Mouse (Mus musculus) spleen, adult 2 months (tissue): ENCODE measurements around the gene Dedd2.

ENCODE experiments used
- CTCF ChIP-seq: fragments of 200-500 bp; IDR thresholded peaks from 2 replicates; pipeline ENCODE4 v1.5.1; 2011; ENCODE audit warnings: mild to moderate bottlenecking, inconsistent platforms; ENCODE audit not compliant: insufficient read depth, insufficient read length, insufficient replicate concordance; ENCODE audit errors: extremely low read depth
- POLR2A ChIP-seq: fragments of 200-500 bp; IDR thresholded peaks from 2 replicates; pipeline ENCODE4 v1.6.1; 2011; ENCODE audit warnings: low read depth, low read length, inconsistent platforms

GRCm38 (mm10) chr7:25153841-25154240 lies 66.6 kb downstream of the Dedd2 start:
- TF ChIP-seq POLR2A (no peak), CTCF (no peak)
